Mouse (Mus musculus) mesoderm, embryonic 11.5 days (tissue): Measurements from ENCODE around the gene Hoxb8.

Experiments
- DNase-seq: peaks from one replicate; pipeline ENCODE4 v3.0.0-alpha.2; 2012; ENCODE audit warnings: low read depth, low spot score

The Hoxb8 gene

GRCm38 (mm10) chr11:96268031-96268745 lies 13.5 kb upstream of the Hoxb8 start:
- DNase-seq: no peak

GRCm38 (mm10) chr11:96269869-96270268 lies 11.8 kb upstream of the Hoxb8 start:
- DNase-seq: no peak

DNA sequence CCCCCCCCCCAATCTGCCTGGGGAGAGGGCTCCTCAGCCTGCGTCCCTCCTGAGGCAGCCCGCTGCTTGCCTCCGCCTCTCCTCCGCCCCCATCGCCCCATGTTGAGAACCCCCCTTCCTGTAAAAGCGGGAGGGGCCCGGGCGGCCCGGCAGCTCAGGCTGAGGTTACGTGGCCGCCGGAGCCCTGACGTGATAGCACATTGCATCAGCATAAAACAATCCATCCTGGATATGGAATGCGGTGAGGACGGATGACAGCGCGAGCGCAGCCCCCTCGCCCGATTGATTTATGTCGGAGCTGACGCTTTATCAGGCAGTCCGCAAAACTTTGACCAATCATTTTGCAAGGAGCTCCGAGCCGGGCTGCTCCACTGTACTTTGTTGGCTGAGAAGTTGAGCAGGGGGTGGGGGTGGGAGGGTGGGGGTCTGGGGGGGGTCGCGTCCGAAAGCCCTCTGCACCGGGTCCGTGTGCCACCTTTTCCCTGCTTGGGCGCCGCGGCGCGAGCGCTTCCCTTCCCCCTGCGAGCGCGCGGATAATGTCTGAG lies 10.6 kb upstream of the Hoxb8 start, which contains the start of gene Hoxb9:
Gene Hoxb9 (plus strand): TSS at position 462 of the 545 bp plus-strand sequence.
- DNase-seq: peak; percentile 96

- no peak for DNase-seq
Observed at GRCm38 (mm10) chr11:96271541-96272011, 10.1 kb upstream of the Hoxb8 start.

- no peak for DNase-seq
Observed at GRCm38 (mm10) chr11:96272024-96272921, 9.4 kb upstream of the Hoxb8 start.

GRCm38 (mm10) chr11:96274428-96274827 lies 7.3 kb upstream of the Hoxb8 start:
- DNase-seq: no peak

DNA sequence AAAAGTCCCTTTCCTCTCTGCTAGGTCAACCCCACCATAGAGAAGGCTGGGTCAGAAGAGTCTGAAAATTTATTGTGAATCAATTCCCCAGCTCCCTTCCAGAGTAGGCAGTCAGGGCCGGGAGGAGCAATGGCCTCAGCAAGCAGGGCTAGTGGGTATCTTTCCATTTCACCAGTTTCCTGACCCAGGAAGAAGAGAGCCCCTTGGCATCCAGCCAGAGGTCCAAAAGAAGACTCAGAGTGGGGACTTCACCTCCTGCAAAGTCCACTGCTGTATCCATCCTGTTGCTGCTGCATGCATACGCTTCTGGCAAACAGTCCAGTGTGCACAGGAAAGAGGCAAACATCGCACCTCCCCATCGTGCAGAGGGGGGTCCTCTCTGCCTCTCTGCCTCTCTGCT lies 5.8 kb upstream of the Hoxb8 start:
- DNase-seq: no peak

GRCm38 (mm10) chr11:96277151-96278044 lies 4.3 kb upstream of the Hoxb8 start:
- DNase-seq: no peak

DNA sequence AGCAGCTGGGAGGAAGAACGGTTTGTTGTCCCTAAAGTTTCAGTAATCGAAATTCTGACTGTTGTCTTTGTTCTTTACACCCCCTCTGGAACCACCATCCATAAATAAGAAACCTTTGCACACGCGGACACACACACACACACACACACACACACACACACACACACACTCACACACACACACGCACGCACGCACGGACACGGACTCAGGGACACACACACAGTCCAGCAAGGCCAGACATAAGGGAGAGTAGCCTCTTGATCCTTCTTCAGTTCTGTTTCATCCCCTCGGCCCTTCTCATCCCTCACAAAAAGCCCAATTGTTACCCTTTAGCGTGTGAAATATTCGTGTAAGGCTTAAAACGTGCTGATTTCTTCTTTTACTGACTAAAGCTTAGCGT lies 3.4 kb upstream of the Hoxb8 start:
- no peak for DNase-seq

GRCm38 (mm10) chr11:96278773-96279172 lies 2.9 kb upstream of the Hoxb8 start:
- DNase-seq: peak; percentile 93

DNA sequence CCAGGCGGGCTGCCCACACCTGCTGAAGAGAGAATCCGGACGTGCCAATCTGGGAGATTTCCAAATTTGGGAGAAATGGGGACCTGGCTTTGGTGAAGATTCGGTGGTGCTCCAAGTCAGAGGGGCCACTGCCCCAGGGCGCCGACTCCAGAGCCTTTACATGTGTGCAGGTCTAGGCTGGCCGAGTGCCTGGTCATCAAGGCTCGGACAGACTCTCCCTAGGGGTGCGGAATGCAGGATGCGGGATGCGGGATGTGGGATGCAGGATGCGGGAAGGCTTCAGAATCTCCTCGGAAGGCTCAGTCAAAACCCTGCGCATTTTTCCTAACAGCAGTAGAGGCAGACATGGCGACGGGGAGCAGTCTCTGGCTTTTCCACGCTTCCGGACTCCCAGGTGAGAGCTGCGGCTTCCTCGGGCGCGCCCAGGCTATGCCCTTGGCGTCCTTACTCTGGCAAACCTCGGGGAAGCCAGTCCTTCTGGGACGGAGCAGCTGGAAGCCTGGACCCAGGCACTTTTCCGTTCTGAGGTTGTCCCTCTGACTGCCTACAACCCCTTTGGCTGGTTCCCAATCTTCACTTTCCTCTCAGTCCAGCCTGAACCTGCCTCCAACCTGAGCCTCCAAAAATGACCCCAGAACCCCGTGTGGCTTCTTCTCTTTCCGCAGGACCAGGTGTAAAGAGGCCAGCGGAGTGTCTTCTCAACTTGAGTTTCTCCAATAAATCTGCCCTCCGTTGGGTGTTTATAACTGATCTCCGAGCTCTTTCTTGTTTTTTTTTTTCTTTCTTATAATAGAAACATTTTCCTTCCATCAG lies 2.1 kb upstream of the Hoxb8 start:
- DNase-seq: no peak

GRCm38 (mm10) chr11:96280399-96281378 lies 1.0 kb upstream of the Hoxb8 start:
- no peak for DNase-seq

- DNase-seq: no peak
Observed at GRCm38 (mm10) chr11:96281396-96281795, 309 bp upstream of the Hoxb8 start.

GRCm38 (mm10) chr11:96282795-96283430 lies 1.2 kb downstream of the Hoxb8 start:
- DNase-seq: no peak

DNA sequence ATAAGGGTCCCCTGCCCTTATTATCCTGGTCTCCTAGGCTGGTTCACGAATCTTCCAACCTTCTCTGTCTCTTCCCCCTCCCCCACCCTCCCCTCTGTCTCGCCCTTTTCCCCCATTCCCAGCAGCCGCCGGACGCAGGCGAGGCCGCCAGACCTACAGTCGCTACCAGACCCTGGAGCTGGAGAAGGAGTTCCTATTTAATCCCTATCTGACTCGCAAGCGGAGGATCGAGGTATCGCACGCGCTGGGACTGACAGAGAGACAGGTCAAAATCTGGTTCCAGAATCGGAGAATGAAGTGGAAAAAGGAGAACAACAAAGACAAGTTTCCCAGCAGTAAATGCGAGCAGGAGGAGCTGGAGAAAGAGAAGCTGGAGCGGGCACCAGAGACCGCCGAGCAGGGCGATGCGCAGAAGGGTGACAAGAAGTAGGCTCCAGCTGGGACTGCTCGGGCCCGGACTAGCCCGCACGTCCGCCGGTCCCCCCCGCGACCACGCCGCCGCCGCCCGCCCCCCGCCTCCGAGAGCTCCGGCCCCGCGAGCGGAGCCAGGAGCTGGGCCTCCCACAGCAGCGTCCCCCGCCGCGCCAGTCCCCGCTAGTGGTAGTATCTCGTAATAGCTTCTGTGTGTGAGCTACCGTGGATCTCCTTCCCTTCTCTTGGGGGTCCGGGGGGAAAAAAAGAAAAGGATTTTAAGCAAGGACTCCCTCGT lies 2.5 kb downstream of the Hoxb8 start:
- DNase-seq: no peak

- DNase-seq: peak; percentile 95
Observed at GRCm38 (mm10) chr11:96284774-96285734, 3.3 kb downstream of the Hoxb8 start.
